Mouse (Mus musculus): ENCODE results near the gene Cdhr3.
"Not testable (repeated sequence)": the region's sequence is repeated elsewhere in the genome, so short reads cannot be mapped to it uniquely, and the experiment has no call there.

The Cdhr3 gene

GRCm38 (mm10) chr12:33083362-33083761 is 9.3 kb downstream of the Cdhr3 start:
- DNase-seq (ENCODE audit: extremely low read depth, low read depth, low spot score) = no peak

- DNase-seq (ENCODE audit: extremely low read depth, low read depth, low spot score) = no peak
Measured at GRCm38 (mm10) chr12:33076309-33076708, 16.4 kb downstream of the Cdhr3 start.

- no peak for DNase-seq (ENCODE audit: extremely low read depth, low read depth, low spot score)
Measured at GRCm38 (mm10) chr12:33071901-33072672, 20.6 kb downstream of the Cdhr3 start.

- no peak for DNase-seq (ENCODE audit: extremely low read depth, low read depth, low spot score)
Measured at GRCm38 (mm10) chr12:33068977-33069376, 23.7 kb downstream of the Cdhr3 start.

GRCm38 (mm10) chr12:33066355-33066754 is 26.3 kb downstream of the Cdhr3 start:
- no peak for DNase-seq (ENCODE audit: extremely low read depth, low read depth, low spot score)

GRCm38 (mm10) chr12:33065162-33065561 is 27.5 kb downstream of the Cdhr3 start:
- DNase-seq (ENCODE audit: extremely low read depth, low read depth, low spot score) = no peak

- DNase-seq (ENCODE audit: extremely low read depth, low read depth, low spot score) = no peak
Measured at GRCm38 (mm10) chr12:33064266-33064665, 28.4 kb downstream of the Cdhr3 start.

GRCm38 (mm10) chr12:33063250-33063649 is 29.4 kb downstream of the Cdhr3 start:
- no peak for DNase-seq (ENCODE audit: extremely low read depth, low read depth, low spot score)

GRCm38 (mm10) chr12:33062379-33062778 is 30.3 kb downstream of the Cdhr3 start:
- DNase-seq (ENCODE audit: extremely low read depth, low read depth, low spot score) = not testable (repeated sequence)

- no peak for DNase-seq (ENCODE audit: extremely low read depth, low read depth, low spot score)
Measured at GRCm38 (mm10) chr12:33061651-33062050, 31.0 kb downstream of the Cdhr3 start.

- DNase-seq (ENCODE audit: extremely low read depth, low read depth, low spot score) = no peak
Measured at GRCm38 (mm10) chr12:33057231-33058048, 35.2 kb downstream of the Cdhr3 start.

- no peak for DNase-seq (ENCODE audit: extremely low read depth, low read depth, low spot score)
Measured at GRCm38 (mm10) chr12:33056574-33056973, 36.1 kb downstream of the Cdhr3 start.

GRCm38 (mm10) chr12:33056074-33056473 is 36.6 kb downstream of the Cdhr3 start:
- no peak for DNase-seq (ENCODE audit: extremely low read depth, low read depth, low spot score)

- no peak for DNase-seq (ENCODE audit: extremely low read depth, low read depth, low spot score)
Measured at GRCm38 (mm10) chr12:33053746-33054145, 38.9 kb downstream of the Cdhr3 start.

GRCm38 (mm10) chr12:33053311-33053710 is 39.4 kb downstream of the Cdhr3 start:
- no peak for DNase-seq (ENCODE audit: extremely low read depth, low read depth, low spot score)

- DNase-seq (ENCODE audit: extremely low read depth, low read depth, low spot score) = no peak
Measured at GRCm38 (mm10) chr12:33048391-33048790, 44.3 kb downstream of the Cdhr3 start.

- DNase-seq (ENCODE audit: extremely low read depth, low read depth, low spot score) = no peak
Measured at GRCm38 (mm10) chr12:33046434-33046833, 46.2 kb downstream of the Cdhr3 start.

GRCm38 (mm10) chr12:33045533-33046361 is 46.9 kb downstream of the Cdhr3 start:
- DNase-seq (ENCODE audit: extremely low read depth, low read depth, low spot score) = no peak

- no peak for DNase-seq (ENCODE audit: extremely low read depth, low read depth, low spot score)
Measured at GRCm38 (mm10) chr12:33041476-33041875, 51.2 kb downstream of the Cdhr3 start.

- no peak for DNase-seq (ENCODE audit: extremely low read depth, low read depth, low spot score)
Measured at GRCm38 (mm10) chr12:33040811-33041210, 51.9 kb downstream of the Cdhr3 start.

- no peak for DNase-seq (ENCODE audit: extremely low read depth, low read depth, low spot score)
Measured at GRCm38 (mm10) chr12:33038676-33039075, 54.0 kb downstream of the Cdhr3 start.
